Mouse (Mus musculus) retina, postnatal 7 days (tissue): Measurements from ENCODE around the gene Gabrq.

Experiments
- DNase-seq: peaks from one replicate; pipeline ENCODE4 v3.0.0-alpha.2; 2012; ENCODE audit warnings: low read depth, low spot score

Gabrq gene

GRCm38 (mm10) chrX:72824776-72825588 lies at the start of gene Gabrq:
Gabrq (plus strand) TSS chrX:72825178.
- DNase-seq: peak; percentile 6

- DNase-seq: no peak
These were observed 36.0 kb upstream of the Gabrq start for GRCm38 (mm10) chrX:72788773-72789557.

- DNase-seq: no peak
These were observed 35.5 kb upstream of the Gabrq start for GRCm38 (mm10) chrX:72789558-72789871.

- peak; percentile 47 for DNase-seq
These were observed 5.4 kb upstream of the Gabrq start for GRCm38 (mm10) chrX:72819594-72819993.

- no peak for DNase-seq
These were observed 1.7 kb upstream of the Gabrq start for GRCm38 (mm10) chrX:72823310-72823709.

GRCm38 (mm10) chrX:72825589-72825905 lies 569 bp downstream of the Gabrq start:
- no peak for DNase-seq
